Mouse (Mus musculus) heart, embryonic 13.5 days (tissue): Measurements from ENCODE around the gene Man2a2. TPM values are rescaled to one million over a fixed set of nuclear protein-coding genes. Genes with fewer than 3 reads are reported as not detected.

Experiments used
- ATAC-seq: fragments of 200-750 bp; cut with Nextera tagmentation; 2 replicates; pipeline ENCODE4 v1.8.0; 2017; ENCODE audit warnings: moderate TSS enrichment; ENCODE audit not compliant: insufficient number of reproducible peaks, low FRiP score, low TSS enrichment; ENCODE audit errors: extremely low read depth
- H3K27ac ChIP-seq: fragments of 300-500 bp; sonication (generic); replicated peaks from 2 replicates; pipeline ENCODE4 v1.5.1; 2015; ENCODE audit warnings: moderate library complexity, mild to moderate bottlenecking, inconsistent platforms
- H3K27me3 ChIP-seq: fragments of 300-500 bp; sonication (generic); replicated peaks from 2 replicates; pipeline ENCODE4 v1.6.1; 2015; ENCODE audit warnings: mild to moderate bottlenecking, inconsistent platforms
- H3K36me3 ChIP-seq: fragments of 300-500 bp; sonication (generic); 2 replicates; pipeline ENCODE4 v1.6.1; 2015; ENCODE audit warnings: mild to moderate bottlenecking, inconsistent platforms
- H3K4me1 ChIP-seq: fragments of 300-500 bp; sonication (generic); 2 replicates; pipeline ENCODE4 v1.6.1; 2015; ENCODE audit warnings: inconsistent platforms
- H3K4me2 ChIP-seq: fragments of 300-500 bp; sonication (generic); 2 replicates; pipeline ENCODE4 v1.6.1; 2015; ENCODE audit warnings: inconsistent platforms, mild to moderate bottlenecking, moderate library complexity
- H3K4me3 ChIP-seq: fragments of 300-500 bp; sonication (generic); 2 replicates; pipeline ENCODE4 v1.5.1; 2015; ENCODE audit warnings: moderate library complexity, mild to moderate bottlenecking, inconsistent platforms
- H3K9ac ChIP-seq: fragments of 300-500 bp; sonication (generic); 2 replicates; pipeline ENCODE4 v1.6.1; 2015; ENCODE audit warnings: inconsistent platforms, mild to moderate bottlenecking, moderate library complexity
- H3K9me3 ChIP-seq: fragments of 300-500 bp; sonication (generic); 2 replicates; pipeline ENCODE4 v1.6.1; 2016; ENCODE audit warnings: inconsistent platforms
- WGBS: fragments of 180-500 bp; shearing (Covaris S2); methylation state at CpG from one replicate; pipeline ENCODE4 v1.1.7; 2015; ENCODE audit warnings: mixed read lengths; 5-methylcytosine and 5-hydroxymethylcytosine counted together
- polyA plus RNA-seq: library from polyadenylated mRNA; unstranded; fragments of >200 nt; fragmentation: Nextera tagmentation; extraction: Ambion mirVana; gene quantifications from 2 replicates; pipeline ENCODE4 v1.2.1, GENCODE M21; 2015

Man2a2 gene
- 15.0 and 19.3 TPM in 2 replicates for polyA plus RNA-seq

DNA sequence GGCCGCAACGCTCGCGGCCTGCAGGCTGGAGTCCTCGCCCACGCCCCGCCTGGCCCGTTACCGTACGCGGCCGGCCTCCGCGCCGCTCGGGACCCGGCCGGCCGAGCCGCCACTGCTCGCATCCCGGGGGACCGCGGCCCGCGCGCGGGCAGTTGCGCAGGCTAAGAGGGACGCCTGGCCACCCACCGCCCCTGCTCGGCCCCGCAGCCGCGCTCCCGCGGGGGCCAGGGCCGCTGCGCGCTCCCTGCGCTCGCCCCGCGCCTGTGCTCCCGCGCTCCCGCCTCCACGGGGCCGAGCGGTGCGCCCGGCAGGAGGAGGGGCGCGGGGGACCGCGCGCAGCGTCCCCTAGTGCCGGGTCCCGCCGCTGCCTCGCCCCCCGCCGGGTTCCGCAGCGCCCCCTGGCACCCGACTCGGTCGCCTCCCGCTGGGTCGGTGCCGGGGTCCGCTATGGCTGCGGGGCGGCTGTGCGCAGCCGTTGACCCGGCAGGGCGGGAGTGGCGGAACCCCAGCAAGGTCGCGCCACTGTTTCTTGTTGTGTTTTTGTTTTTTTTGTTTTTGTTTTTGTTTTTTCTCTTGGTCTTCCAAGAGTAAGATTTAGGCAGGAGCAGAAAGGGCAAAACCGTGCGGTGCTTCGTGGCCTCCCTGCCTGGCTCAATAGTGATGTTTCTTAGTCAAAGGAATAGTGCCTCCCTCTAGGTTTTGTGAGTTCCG is at the start of gene Man2a2:
Gene Man2a2 (minus strand): TSS at position 335 of the 711 bp plus-strand sequence.
- Histone ChIP-seq H3K4me2 (peak within 1 kb of the TSS; percentile 85), H3K9me3 (no peaks in the 10 kb centered on the region), H3K27ac (peak within 1 kb of the TSS; percentile 92), H3K9ac (peak within 1 kb of the TSS; percentile 94), H3K4me3 (peak within 1 kb of the TSS; percentile 91), H3K4me1 (peaks cover 28% of the 10 kb centered on the region), H3K36me3 (peaks cover 25% of the 10 kb centered on the region), H3K27me3 (no peaks in the 10 kb centered on the region)
- under 1% methylated on average over 71 of the region's 86 CpGs for WGBS
- ATAC-seq: peak; percentile 56

DNA sequence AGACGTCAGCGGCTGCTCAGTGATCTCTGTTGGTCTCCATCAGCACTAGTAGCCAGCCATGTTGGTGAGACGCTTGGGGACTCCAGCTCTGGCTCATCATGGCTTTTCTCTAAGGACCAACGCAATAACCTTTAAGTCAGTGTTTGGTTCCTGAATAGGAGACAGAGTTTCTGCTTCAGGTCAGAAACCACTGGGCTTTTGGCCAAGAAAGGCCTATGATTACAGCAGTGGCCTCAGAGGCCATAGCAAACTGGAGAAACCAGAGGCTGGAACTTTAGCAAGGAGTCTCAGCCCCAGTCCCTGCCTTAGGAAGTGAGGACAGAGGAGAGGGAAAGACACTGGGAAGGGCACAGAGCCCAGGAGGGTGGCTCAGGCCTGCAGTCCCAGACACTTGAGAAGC is 49.4 kb upstream of the Man2a2 start:
- Histone ChIP-seq H3K27me3 (no peaks in the 10 kb centered on the region), H3K9me3 (no peaks in the 10 kb centered on the region), H3K4me2 (no peak overlapping the region), H3K4me3 (no peak overlapping the region), H3K4me1 (peaks cover 22% of the 10 kb centered on the region), H3K9ac (no peak overlapping the region), H3K27ac (peak overlapping the region; percentile 33; the same call in 1 of the 2 replicates), H3K36me3 (no peaks in the 10 kb centered on the region)
- no peak for ATAC-seq
- 74% methylated on average over 4 of the region's 4 CpGs for WGBS

DNA sequence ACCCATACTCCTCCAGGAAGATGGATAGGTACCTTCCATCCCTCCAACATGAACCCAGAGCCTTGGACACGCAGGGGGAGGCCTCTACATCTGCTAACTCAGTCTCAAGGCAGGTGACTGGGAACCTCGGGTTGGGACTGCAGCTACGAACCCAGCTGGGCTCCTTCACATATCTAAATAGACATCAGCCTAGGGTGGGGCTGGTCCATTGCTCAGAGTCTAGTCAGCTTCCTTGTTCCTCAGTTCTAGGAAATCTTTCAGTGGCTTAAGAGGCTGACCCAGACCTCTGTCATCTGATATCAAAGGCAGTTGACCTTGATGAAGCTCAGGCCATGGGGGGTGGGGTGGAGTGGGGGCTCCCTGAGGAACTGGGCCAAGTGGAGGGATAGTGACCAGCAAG is 48.1 kb upstream of the Man2a2 start:
- H3K27me3 ChIP-seq: no peaks in the 10 kb centered on the region
- ATAC-seq: no peak
- H3K4me3 ChIP-seq: no peak overlapping the region
- WGBS: 61% methylated on average over 3 of the region's 3 CpGs
- H3K27ac ChIP-seq: no peak overlapping the region
- H3K9me3 ChIP-seq: no peaks in the 10 kb centered on the region
- H3K4me2 ChIP-seq: no peak overlapping the region
- H3K36me3 ChIP-seq: no peaks in the 10 kb centered on the region
- no peak overlapping the region for H3K9ac ChIP-seq
- H3K4me1 ChIP-seq: peaks cover 24% of the 10 kb centered on the region

DNA sequence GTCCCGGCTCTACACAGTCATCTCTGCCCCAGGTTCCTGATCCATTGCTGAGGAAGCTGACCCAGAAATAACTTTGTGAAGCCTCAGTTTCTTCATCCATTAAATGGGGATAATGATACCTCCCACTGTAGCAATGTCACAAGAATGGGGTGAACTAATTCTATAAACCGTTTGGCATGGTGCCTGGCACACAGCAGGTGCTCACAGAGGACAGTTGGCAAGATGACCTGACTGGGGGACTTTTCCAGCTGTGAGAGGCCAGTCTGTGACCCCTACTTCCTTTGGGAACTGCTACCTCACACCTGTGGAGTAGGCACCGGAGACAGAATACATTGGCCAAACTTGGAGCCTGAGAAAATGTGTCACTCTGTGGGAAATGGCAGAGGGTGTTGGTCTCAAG is 46.9 kb upstream of the Man2a2 start:
- H3K9ac ChIP-seq: no peak overlapping the region
- WGBS: 76% methylated on average over 3 of the region's 3 CpGs
- no peaks in the 10 kb centered on the region for H3K9me3 ChIP-seq
- no peak overlapping the region for H3K4me3 ChIP-seq
- peaks cover 20% of the 10 kb centered on the region for H3K4me1 ChIP-seq
- no peak for ATAC-seq
- no peak overlapping the region for H3K27ac ChIP-seq
- no peaks in the 10 kb centered on the region for H3K36me3 ChIP-seq
- H3K4me2 ChIP-seq: no peak overlapping the region
- H3K27me3 ChIP-seq: no peaks in the 10 kb centered on the region

DNA sequence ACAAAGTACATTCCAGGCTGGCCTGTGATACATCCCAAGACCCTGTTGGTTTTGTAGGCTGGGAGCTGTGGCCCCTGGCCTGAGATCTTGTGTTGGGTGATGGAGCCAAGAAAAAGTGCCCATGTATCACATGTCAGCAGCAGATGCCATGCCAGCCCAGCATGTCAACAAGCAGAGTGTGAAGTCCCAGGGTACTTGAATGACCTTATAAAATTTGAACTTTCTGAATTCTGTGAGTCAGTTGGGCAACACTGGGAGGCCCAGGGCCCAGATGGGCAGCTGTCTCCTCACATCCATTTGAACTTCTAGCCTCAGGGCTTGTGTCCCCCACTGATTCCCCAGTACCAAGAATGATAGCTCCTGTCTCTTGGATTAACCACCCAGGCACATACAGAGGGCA is 46.4 kb upstream of the Man2a2 start:
- no peak overlapping the region for H3K27ac ChIP-seq
- no peak overlapping the region for H3K9ac ChIP-seq
- H3K4me3 ChIP-seq: no peak overlapping the region
- no peaks in the 10 kb centered on the region for H3K9me3 ChIP-seq
- H3K4me1 ChIP-seq: peaks cover 16% of the 10 kb centered on the region
- no peaks in the 10 kb centered on the region for H3K27me3 ChIP-seq
- no peak overlapping the region for H3K4me2 ChIP-seq
- ATAC-seq: no peak
- H3K36me3 ChIP-seq: no peaks in the 10 kb centered on the region

DNA sequence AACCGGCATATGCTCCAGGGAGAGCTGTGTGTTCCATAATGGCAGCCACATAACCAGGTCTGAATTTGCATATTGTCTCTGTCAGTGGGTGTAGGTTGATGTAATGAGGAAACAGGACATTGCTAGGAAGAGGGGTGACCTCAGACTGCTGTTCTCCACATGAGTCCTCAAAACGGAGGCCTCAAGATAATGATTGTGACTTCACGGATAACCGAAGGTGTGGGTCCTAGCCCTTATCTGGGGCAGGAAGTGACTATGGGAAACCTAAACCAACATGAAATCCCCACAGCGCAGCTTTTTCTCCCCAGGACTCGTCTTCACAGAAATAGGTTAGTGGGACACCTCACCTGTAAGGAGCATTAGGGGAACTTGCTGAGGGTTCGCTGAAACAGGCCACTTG is 45.8 kb upstream of the Man2a2 start:
- H3K4me1 ChIP-seq: peaks cover 12% of the 10 kb centered on the region; the same call in 1 of the 2 replicates
- no peak overlapping the region for H3K27ac ChIP-seq
- ATAC-seq: no peak
- no peak overlapping the region for H3K4me2 ChIP-seq
- H3K36me3 ChIP-seq: no peaks in the 10 kb centered on the region
- no peak overlapping the region for H3K9ac ChIP-seq
- no peaks in the 10 kb centered on the region for H3K27me3 ChIP-seq
- 65% methylated on average over 7 of the region's 7 CpGs for WGBS
- no peaks in the 10 kb centered on the region for H3K9me3 ChIP-seq
- no peak overlapping the region for H3K4me3 ChIP-seq

DNA sequence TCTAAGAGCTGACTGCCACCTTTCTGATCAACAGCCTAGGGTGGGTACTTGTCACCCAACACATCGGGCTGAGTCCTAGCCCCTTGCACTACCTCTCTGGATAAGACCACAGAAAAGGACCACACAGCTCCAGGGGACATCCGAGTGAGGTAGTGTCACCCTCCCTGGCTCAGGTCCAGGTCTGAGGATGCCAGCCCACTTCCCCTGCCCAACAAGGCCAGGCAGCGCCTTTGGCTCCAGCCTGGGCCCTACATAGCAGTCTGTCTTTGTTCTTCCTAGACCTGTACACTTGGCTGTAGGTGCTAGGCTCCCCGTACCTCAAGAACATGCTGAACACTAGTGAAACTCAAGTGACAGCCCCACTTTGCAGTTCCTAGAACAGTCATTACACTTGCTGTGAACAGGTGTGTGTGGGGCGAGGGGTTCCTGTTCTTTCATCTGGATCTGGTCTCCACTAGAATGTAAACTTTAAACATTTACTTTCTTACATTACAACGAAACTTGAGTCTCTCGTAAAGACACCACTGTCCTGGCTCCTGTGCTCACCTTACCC is 43.2 kb upstream of the Man2a2 start:
- Histone ChIP-seq H3K9me3 (no peaks in the 10 kb centered on the region), H3K4me1 (peaks cover 8% of the 10 kb centered on the region; the same call in 1 of the 2 replicates), H3K4me2 (no peak overlapping the region), H3K27ac (no peak overlapping the region), H3K4me3 (no peak overlapping the region), H3K36me3 (no peaks in the 10 kb centered on the region), H3K9ac (no peak overlapping the region), H3K27me3 (no peaks in the 10 kb centered on the region)
- no peak for ATAC-seq
- WGBS: 74% methylated on average over 7 of the region's 7 CpGs

DNA sequence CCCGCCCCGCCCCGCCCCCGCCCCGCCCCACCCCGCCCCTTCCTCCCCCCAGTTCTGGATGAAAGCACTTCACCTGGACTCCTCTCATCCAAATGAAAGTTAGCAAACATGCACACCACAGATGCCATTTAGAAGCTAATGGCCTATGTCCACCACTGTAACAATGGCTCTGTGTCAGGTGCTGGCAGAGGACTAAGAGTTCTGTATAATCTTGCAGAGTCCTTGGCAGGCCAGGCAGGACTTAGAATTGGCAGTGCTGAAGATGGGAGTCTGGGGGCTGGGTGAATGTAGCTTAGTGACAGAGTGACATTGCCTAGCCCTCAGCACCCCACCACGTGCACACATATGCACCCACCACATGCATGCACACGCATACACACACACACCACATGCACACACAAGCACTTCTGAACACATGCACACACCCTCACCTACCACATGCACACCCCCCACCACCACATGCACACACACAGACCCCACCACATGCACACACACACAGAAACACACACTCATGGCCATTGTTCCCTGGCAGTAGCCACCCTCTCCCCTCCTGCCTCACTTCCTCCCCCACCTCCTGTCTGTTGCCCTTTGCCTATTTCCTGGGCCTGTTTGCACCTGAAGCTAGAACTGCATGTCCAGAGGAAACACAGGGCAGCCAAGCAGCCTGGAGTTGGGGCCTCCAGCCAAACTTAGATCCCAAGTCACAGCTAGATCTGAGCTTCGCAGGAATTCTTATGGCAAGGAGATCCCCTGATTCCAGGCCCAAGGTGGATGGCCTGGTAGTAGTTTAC is 42.5 kb upstream of the Man2a2 start:
- WGBS: 52% methylated on average over 9 of the region's 9 CpGs
- Histone ChIP-seq H3K4me3 (no peak overlapping the region), H3K4me2 (no peak overlapping the region), H3K27me3 (no peaks in the 10 kb centered on the region), H3K9ac (no peak overlapping the region), H3K9me3 (no peaks in the 10 kb centered on the region), H3K4me1 (peaks cover 6% of the 10 kb centered on the region; the same call in 1 of the 2 replicates), H3K27ac (no peak overlapping the region), H3K36me3 (no peaks in the 10 kb centered on the region)
- ATAC-seq: no peak

DNA sequence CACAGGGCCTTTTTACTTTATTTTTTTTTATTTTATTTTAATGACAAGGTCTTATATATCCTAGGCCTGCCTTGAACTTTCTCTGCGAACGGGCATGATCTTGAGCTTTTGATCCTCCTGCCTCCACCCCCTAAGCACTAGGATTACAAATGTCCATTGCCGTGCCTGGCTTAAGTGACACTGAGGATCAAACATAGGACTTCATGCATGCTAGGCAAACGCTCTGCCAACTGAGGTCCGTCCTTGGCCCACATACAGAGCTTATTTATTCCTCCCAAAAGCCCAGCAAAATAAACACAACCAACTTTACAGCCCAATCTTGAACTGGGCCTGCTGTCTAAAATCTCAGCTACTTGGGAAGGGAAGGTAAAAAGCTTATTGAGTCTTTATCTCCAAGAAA is 41.6 kb upstream of the Man2a2 start:
- no peak overlapping the region for H3K27ac ChIP-seq
- peaks cover 7% of the 10 kb centered on the region; the same call in 1 of the 2 replicates for H3K4me1 ChIP-seq
- no peak for ATAC-seq
- H3K9ac ChIP-seq: no peak overlapping the region
- no peak overlapping the region for H3K4me3 ChIP-seq
- no peaks in the 10 kb centered on the region for H3K9me3 ChIP-seq
- no peaks in the 10 kb centered on the region for H3K36me3 ChIP-seq
- no peaks in the 10 kb centered on the region for H3K27me3 ChIP-seq
- H3K4me2 ChIP-seq: no peak overlapping the region
- 75% methylated on average over 5 of the region's 5 CpGs for WGBS

DNA sequence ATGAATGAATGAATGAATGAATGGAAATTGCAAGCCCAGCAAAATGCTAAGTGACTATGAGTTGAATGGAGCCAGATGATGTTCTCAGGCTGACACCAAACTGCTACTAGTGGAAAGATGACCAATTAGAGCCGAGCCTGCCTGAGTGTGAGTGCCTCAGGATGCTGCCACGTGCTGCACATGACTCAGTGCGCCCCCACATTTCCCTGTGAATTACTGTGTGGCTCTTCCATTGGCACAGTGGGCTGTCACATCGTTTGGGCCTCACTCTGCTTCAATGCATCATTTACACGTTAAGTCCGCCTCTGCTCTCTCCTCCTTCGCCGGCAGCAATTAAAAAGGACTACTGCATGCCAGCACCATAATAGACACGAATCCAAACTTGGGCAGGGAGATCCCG is 41.1 kb upstream of the Man2a2 start:
- Histone ChIP-seq H3K27me3 (no peaks in the 10 kb centered on the region), H3K4me3 (no peak overlapping the region), H3K36me3 (no peaks in the 10 kb centered on the region), H3K9me3 (no peaks in the 10 kb centered on the region), H3K4me2 (no peak overlapping the region), H3K27ac (no peak overlapping the region), H3K4me1 (peaks cover 12% of the 10 kb centered on the region; the same call in 1 of the 2 replicates), H3K9ac (no peak overlapping the region)
- no peak for ATAC-seq
- 72% methylated on average over 10 of the region's 10 CpGs for WGBS

DNA sequence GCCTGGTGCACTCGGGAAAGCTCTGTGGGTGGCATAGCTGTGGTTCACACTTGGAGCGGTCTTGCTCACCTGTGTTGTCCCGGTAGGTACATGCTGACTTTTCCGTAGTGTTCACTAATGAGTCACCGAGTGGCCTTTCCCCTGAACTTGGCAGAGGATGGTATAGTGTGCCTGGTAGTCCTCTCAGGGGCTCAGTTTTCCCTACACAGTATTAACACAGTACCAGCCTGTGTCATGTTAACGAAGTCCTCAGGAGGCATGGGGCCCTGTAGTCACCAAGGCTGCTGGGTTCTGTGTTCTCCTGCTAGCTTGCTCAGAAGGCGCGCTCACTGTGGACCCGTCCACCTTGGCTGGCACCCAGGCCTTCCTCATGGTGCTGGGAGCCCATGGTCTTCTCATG is 39.2 kb upstream of the Man2a2 start:
- H3K4me1 ChIP-seq: peaks cover 15% of the 10 kb centered on the region
- H3K27me3 ChIP-seq: no peaks in the 10 kb centered on the region
- no peaks in the 10 kb centered on the region for H3K36me3 ChIP-seq
- H3K4me2 ChIP-seq: no peak overlapping the region
- no peak for ATAC-seq
- H3K27ac ChIP-seq: no peak overlapping the region
- no peak overlapping the region for H3K4me3 ChIP-seq
- WGBS: 76% methylated on average over 9 of the region's 9 CpGs
- H3K9ac ChIP-seq: no peak overlapping the region
- no peaks in the 10 kb centered on the region for H3K9me3 ChIP-seq
